ENCODE assay signal across 8 mouse cellular contexts in genomic region chr9:87730961-87731535, GRCm38 (mm10). TPM values are rescaled to one million over a fixed set of nuclear protein-coding genes. Genes with fewer than 3 reads are reported as not detected.
DNase-seq lines count a peak whose midpoint lies in the region; ATAC-seq and TF ChIP-seq lines count a peak whose summit lies in the region.

Gene Tbx18 (minus strand): TSS chr9:87731260.

- peak; percentile 70 for TF ChIP-seq POLR2A in embryonic fibroblast, embryonic 13.5 days (IDR thresholded peaks at IDR 0.05; ENCODE audit: low read depth, low read length)

- peaks cover 74% of the 10 kb centered on the region for H3K27me3 ChIP-seq in E14TG2a.4 (ENCODE audit: insufficient read depth, low read length)
- H3K27me3 ChIP-seq in heart, embryonic 15.5 days = peaks cover 69% of the 10 kb centered on the region
- peaks cover 86% of the 10 kb centered on the region for H3K27me3 ChIP-seq in megakaryocyte, embryonic 14.5 days (replicated peaks)

- peak; percentile 91 for ATAC-seq in heart, embryonic 15.5 days (replicated peaks; ENCODE audit: insufficient number of reproducible peaks, insufficient read depth, low FRiP score, low read depth)
- no peak; the same call in 1 of the 2 replicates for ATAC-seq in frontal cortex, adult (ENCODE audit: low TSS enrichment)

- H3K9ac ChIP-seq in heart, embryonic 15.5 days = peak within 1 kb of the TSS; percentile 77

- peak within 1 kb of the TSS; percentile 79 for H3K4me3 ChIP-seq in E14TG2a.4 (replicated peaks; ENCODE audit: low read length)
- H3K4me3 ChIP-seq in embryonic fibroblast, embryonic 13.5 days (ENCODE audit: insufficient read depth, low read length) = peak within 1 kb of the TSS; percentile 54
- peak within 1 kb of the TSS; percentile 71 for H3K4me3 ChIP-seq in heart, embryonic 15.5 days
- H3K4me3 ChIP-seq in megakaryocyte, embryonic 14.5 days (replicated peaks) = peak within 1 kb of the TSS; percentile 86

- DNase-seq in ZHBTc4 (ENCODE audit: low read depth, low spot score) = peak; percentile 96
- peak; percentile 18 to 47 for DNase-seq in kidney, postnatal 36 days
- peak; percentile 56 for DNase-seq in testis, postnatal 10 days (ENCODE audit: low spot score)

- no peaks in the 10 kb centered on the region for H3K36me3 ChIP-seq in E14TG2a.4 (ENCODE audit: insufficient read depth, low read length)
- H3K36me3 ChIP-seq in heart, embryonic 15.5 days = no peaks in the 10 kb centered on the region
- no peaks in the 10 kb centered on the region for H3K36me3 ChIP-seq in megakaryocyte, embryonic 14.5 days (replicated peaks; ENCODE audit: low read length)

- TF ChIP-seq CTCF in E14TG2a.4 (conservative IDR thresholded peaks at IDR 0.05; ENCODE audit: low read length) = no peak
- TF ChIP-seq CTCF in embryonic fibroblast, embryonic 13.5 days (IDR thresholded peaks at IDR 0.05; ENCODE audit: borderline replicate concordance, insufficient read depth, low read length) = no peak

- H3K4me1 ChIP-seq in E14TG2a.4 (replicated peaks; ENCODE audit: low read depth, low read length) = peaks cover 39% of the 10 kb centered on the region
- no peaks in the 10 kb centered on the region for H3K4me1 ChIP-seq in embryonic fibroblast, embryonic 13.5 days (ENCODE audit: control insufficient read depth, insufficient read depth, low read length)
- H3K4me1 ChIP-seq in heart, embryonic 15.5 days (replicated peaks) = peaks cover 21% of the 10 kb centered on the region
- H3K4me1 ChIP-seq in megakaryocyte, embryonic 14.5 days = peaks cover 38% of the 10 kb centered on the region

- peak within 1 kb of the TSS; percentile 24; the same call in 1 of the 2 replicates for H3K27ac ChIP-seq in embryonic fibroblast, embryonic 13.5 days (ENCODE audit: insufficient read depth, low read length)
- peak within 1 kb of the TSS; percentile 83 for H3K27ac ChIP-seq in heart, embryonic 15.5 days

- WGBS in heart, embryonic 15.5 days = under 1% methylated on average over 27 of the region's 27 CpGs

- H3K9me3 ChIP-seq in E14TG2a.4 (ENCODE audit: low read length) = no peaks in the 10 kb centered on the region
- H3K9me3 ChIP-seq in heart, embryonic 15.5 days (replicated peaks) = no peaks in the 10 kb centered on the region
- H3K9me3 ChIP-seq in megakaryocyte, embryonic 14.5 days = peaks cover 9% of the 10 kb centered on the region; the same call in 1 of the 2 replicates

- H3K4me2 ChIP-seq in heart, embryonic 15.5 days = peak within 1 kb of the TSS; percentile 74

RNA-seq across cellular contexts. Expression of gene Tbx18, which starts in this region (rescaled TPM):
- polyA plus RNA-seq in embryonic fibroblast, embryonic 13.5 days (2011; ENCODE audit: insufficient read length, low read depth, missing spikeins) = 10.3 and 15.2 TPM in 2 replicates
- polyA plus RNA-seq in heart, embryonic 15.5 days (2015; fragmentation: Nextera tagmentation; extraction: Ambion mirVana) = 8.6 and 9.1 TPM in 2 replicates
- polyA plus RNA-seq in megakaryocyte, embryonic 14.5 days (2012; ENCODE audit: insufficient read depth, low replicate concordance) = not detected in 2 replicates

Comparison
In these comparisons a context has a peak if more than half of its experiments do, and no peak if none do; other contexts are left out.
1. DNase-seq: peak in every context shown above with its lines; median percentile 96 in ZHBTc4; 56 in testis, postnatal 10 days; 32 in kidney, postnatal 36 days.